Mouse (Mus musculus) forebrain, embryonic 15.5 days (tissue): ENCODE data around the gene Dennd4b. TPM values are rescaled to one million over a fixed set of nuclear protein-coding genes. Genes with fewer than 3 reads are reported as not detected.
"Not testable (repeated sequence)": the region's sequence is repeated elsewhere in the genome, so short reads cannot be mapped to it uniquely, and the experiment has no call there.

Experiments used
- ATAC-seq: fragments of 200-750 bp; cut with Nextera tagmentation; replicated peaks from 2 replicates; pipeline ENCODE4 v1.8.0; 2017; ENCODE audit warnings: mild to moderate bottlenecking, moderate TSS enrichment, moderate library complexity
- H3K27ac ChIP-seq: fragments of 300-500 bp; sonication (generic); replicated peaks from 2 replicates; pipeline ENCODE4 v1.5.1; 2015; ENCODE audit warnings: mild to moderate bottlenecking, inconsistent platforms
- H3K27me3 ChIP-seq: fragments of 300-500 bp; sonication (generic); 2 replicates; pipeline ENCODE4 v1.6.1; 2015; ENCODE audit warnings: inconsistent platforms
- H3K36me3 ChIP-seq: fragments of 300-500 bp; sonication (generic); 2 replicates; pipeline ENCODE4 v1.6.1; 2015; ENCODE audit warnings: mild to moderate bottlenecking, inconsistent platforms
- H3K4me1 ChIP-seq: fragments of 300-500 bp; sonication (generic); 2 replicates; pipeline ENCODE4 v1.6.1; 2015; ENCODE audit warnings: inconsistent platforms
- H3K4me2 ChIP-seq: fragments of 300-500 bp; sonication (generic); replicated peaks from 2 replicates; pipeline ENCODE4 v1.6.1; 2015; ENCODE audit warnings: mild to moderate bottlenecking, inconsistent platforms
- H3K4me3 ChIP-seq: fragments of 300-500 bp; sonication (generic); 2 replicates; pipeline ENCODE4 v1.5.1; 2015; ENCODE audit warnings: mild to moderate bottlenecking, inconsistent platforms
- H3K9ac ChIP-seq: fragments of 300-500 bp; sonication (generic); replicated peaks from 2 replicates; pipeline ENCODE4 v1.6.1; 2015; ENCODE audit warnings: mild to moderate bottlenecking, inconsistent platforms
- H3K9me3 ChIP-seq: fragments of 300-500 bp; sonication (generic); 2 replicates; pipeline ENCODE4 v1.6.1; 2016; ENCODE audit warnings: inconsistent platforms
- WGBS: fragments of 180-500 bp; shearing (Covaris S2); methylation state at CpG from one replicate; pipeline ENCODE4 v1.1.7; 2015; ENCODE audit warnings: mixed read lengths; 5-methylcytosine and 5-hydroxymethylcytosine counted together
- polyA plus RNA-seq: library from polyadenylated mRNA; unstranded; fragments of >200 nt; fragmentation: Nextera tagmentation; extraction: Ambion mirVana; gene quantifications from 2 replicates; pipeline ENCODE4 v1.2.1, GENCODE M21; 2015

The Dennd4b gene
- polyA plus RNA-seq, 1 experiment from 2014 or later = 7.2 TPM

DNA sequence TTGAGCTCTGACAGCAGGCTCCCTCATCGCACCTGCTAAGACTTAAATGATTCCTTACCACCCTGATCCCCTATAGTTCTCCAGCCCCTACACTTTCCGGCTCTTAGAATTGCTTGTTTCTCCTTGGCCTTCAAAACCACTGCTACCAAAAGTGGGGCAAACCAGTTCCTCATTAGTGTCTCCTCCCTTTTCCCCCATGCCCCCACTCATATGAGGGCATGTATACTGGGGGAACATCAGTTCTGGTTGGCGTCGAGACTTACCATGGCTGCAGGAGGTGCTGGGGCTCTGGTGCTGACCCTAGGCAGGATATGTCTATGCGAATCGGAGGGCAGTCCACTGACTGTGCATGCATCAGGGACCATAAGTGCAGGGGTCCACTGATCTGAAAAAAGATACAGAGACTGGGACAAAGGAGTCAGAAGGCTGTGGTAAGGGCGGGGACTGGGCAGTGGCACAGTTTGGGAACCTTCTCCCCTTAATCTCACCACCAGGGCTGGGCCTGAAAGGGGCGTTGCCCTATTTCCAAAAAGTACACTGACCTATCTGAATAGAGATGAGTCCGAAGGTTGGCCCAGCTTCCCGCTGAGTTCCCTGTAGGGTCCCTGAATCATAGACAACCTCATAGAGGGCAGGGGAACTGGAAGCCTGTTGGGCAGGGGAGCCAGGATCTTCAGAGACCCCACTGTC lies 23.2 kb upstream of the Dennd4b start:
- Histone ChIP-seq H3K4me1 (peaks cover 13% of the 10 kb centered on the region), H3K4me2 (no peak overlapping the region), H3K27ac (no peak overlapping the region), H3K9ac (no peak overlapping the region), H3K4me3 (no peak overlapping the region), H3K36me3 (no peaks in the 10 kb centered on the region), H3K27me3 (no peaks in the 10 kb centered on the region), H3K9me3 (no peaks in the 10 kb centered on the region)
- WGBS = 87% methylated on average over 10 of the region's 10 CpGs
- ATAC-seq = no peak

DNA sequence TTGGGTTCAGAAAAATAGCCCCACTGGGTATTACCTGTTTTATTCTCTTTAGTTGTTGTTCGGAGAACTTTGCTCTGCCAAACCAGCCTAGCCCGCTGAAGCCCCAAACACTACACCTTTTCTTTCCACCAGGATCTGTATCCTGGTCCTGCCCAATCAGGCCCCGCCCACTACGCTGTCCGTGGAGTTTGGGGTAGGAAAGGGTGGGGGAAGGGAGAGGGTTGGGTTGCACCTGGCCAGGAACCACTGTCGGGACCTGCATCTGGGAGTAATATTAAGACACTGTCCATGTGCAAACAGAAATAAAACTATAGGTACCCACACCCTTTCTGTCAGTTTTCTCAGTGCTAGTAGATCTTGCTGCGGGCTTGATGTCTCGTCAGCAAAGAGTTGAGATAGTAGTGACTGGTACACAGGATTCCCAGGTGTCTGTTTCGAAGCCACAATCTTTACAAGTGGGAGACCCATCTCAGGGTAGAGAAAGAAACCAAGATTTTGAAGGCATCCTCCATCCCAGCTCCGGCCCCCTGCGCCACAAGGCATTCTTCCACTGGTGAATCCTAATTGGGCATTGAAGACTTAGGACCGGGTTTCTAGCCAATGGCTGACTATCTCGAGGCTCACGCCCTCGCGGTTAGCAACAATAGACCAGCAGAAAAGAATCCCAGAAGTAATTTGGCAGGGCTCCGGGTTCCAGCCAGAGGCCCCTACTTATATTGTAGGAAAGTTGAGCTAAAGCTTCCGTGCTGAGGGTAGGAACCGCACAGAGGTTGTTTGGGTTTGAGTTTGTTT lies 21.8 kb upstream of the Dennd4b start, which contains the start of gene Creb3l4:
TSS of gene Creb3l4 (minus strand) at position 529 of the 792 bp plus-strand sequence.
- H3K9me3 ChIP-seq = no peaks in the 10 kb centered on the region
- peak within 1 kb of the TSS; percentile 35; the same call in 1 of the 2 replicates for H3K9ac ChIP-seq
- peak within 1 kb of the TSS; percentile 52 for H3K4me2 ChIP-seq
- WGBS = 1% methylated on average over 19 of the region's 19 CpGs
- H3K4me1 ChIP-seq = peaks cover 18% of the 10 kb centered on the region
- peak within 1 kb of the TSS; percentile 55 for H3K27ac ChIP-seq
- H3K4me3 ChIP-seq = peak within 1 kb of the TSS; percentile 35
- ATAC-seq = peak; percentile 59
- H3K27me3 ChIP-seq = no peaks in the 10 kb centered on the region
- H3K36me3 ChIP-seq = no peaks in the 10 kb centered on the region

DNA sequence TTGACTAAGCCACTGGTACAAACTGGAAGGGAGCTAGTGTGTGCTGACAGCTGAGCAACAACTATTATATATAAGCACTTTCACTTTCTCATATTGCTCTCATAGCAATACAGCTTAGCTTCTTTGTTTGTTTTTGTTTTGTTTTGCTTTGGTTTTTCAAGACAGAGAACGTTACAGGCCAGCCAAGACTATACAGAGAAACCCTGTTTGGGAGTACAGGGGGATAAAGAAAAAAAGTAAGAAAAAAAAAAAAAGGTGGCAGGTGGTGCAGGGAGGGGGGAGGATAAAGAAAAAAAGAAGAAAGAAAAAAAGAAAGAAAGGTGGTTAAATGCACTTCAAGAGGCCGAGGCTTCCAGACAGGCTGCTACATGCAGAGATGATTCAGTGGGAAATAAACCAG lies 19.6 kb upstream of the Dennd4b start:
- Histone ChIP-seq H3K4me1 (peaks cover 30% of the 10 kb centered on the region), H3K27ac (no peak overlapping the region), H3K9ac (no peak overlapping the region), H3K4me3 (no peak overlapping the region), H3K4me2 (no peak overlapping the region), H3K27me3 (no peaks in the 10 kb centered on the region), H3K36me3 (no peaks in the 10 kb centered on the region), H3K9me3 (no peaks in the 10 kb centered on the region)
- WGBS = 49% methylated on average over 2 of the region's 2 CpGs
- ATAC-seq = no peak

DNA sequence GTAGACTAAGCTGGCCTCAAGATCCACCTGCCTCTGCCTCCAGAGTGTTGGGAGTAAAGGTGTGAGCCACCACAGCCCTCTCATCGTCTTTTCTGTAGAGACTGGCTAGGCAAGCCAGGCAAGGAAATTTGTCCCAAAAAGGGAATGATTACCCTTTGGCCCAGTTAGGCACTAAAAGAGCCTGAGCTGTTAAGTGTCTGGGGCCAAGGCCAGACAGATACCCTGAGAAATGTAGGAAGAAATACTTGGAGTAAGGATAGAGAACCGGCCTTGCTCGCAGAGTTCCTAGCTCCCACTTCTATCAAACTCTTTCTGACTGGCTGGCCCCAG lies 17.4 kb upstream of the Dennd4b start:
- peak overlapping the region; percentile 84 for H3K4me2 ChIP-seq
- no peaks in the 10 kb centered on the region for H3K9me3 ChIP-seq
- ATAC-seq = peak; percentile 26; the same call in 1 of the 2 replicates
- H3K27ac ChIP-seq = peak overlapping the region; percentile 84
- peak overlapping the region; percentile 42 for H3K9ac ChIP-seq
- H3K4me1 ChIP-seq = peaks cover 29% of the 10 kb centered on the region
- H3K27me3 ChIP-seq = no peaks in the 10 kb centered on the region
- H3K36me3 ChIP-seq = peaks cover 5% of the 10 kb centered on the region; the same call in 1 of the 2 replicates
- WGBS = 0% methylated on average over 3 of the region's 3 CpGs
- peak overlapping the region; percentile 88 for H3K4me3 ChIP-seq

DNA sequence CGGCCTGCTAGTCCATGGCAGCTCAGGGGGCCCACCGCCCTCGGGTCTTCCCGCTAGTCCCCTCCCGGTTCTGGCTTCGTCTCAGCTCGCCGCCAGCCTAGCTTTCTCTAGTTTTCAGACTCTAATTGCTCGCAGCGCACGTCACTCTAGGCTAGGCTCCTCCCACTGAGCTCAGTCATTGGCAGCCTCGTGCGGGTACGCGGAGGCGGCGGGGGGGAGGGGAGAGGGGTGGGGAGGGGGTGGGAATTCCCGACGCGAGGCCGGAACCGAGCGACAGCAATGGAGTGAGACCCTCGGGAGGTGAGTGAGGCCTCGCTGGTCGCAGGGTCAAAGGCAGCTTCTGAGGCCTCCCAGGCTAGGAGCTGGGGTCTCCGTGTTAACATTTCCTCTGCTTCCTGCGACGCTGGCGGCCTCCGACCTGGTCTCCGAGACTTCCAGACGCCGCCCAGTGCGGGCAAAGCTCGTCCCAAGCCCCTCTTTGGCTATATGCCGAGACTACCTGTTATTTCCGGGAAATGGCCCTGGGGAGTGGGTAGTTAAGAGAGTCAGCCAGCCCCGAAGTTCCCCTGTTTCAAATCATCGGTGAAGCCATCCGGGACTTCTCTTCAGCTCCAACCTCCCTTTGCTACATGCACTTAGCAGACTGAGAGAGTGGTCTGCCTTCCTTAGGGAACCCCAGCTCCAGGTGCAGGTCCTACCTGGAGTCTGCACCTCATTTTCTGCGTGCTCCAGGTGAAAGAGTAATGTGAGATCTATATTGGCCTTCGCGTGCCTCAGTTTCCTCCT lies 16.8 kb upstream of the Dennd4b start, which contains the start of gene Slc39a1:
TSS of gene Slc39a1 (plus strand) at position 213 of the 786 bp plus-strand sequence.
- ATAC-seq = peak; percentile 95
- H3K27ac ChIP-seq = peak within 1 kb of the TSS; percentile 84
- H3K4me1 ChIP-seq = peaks cover 23% of the 10 kb centered on the region
- WGBS = under 1% methylated on average over 44 of the region's 44 CpGs
- H3K9ac ChIP-seq = peak within 1 kb of the TSS; percentile 84
- no peaks in the 10 kb centered on the region for H3K9me3 ChIP-seq
- H3K4me2 ChIP-seq = peak within 1 kb of the TSS; percentile 84
- peaks cover 5% of the 10 kb centered on the region; the same call in 1 of the 2 replicates for H3K36me3 ChIP-seq
- H3K4me3 ChIP-seq = peak within 1 kb of the TSS; percentile 88
- H3K27me3 ChIP-seq = no peaks in the 10 kb centered on the region

DNA sequence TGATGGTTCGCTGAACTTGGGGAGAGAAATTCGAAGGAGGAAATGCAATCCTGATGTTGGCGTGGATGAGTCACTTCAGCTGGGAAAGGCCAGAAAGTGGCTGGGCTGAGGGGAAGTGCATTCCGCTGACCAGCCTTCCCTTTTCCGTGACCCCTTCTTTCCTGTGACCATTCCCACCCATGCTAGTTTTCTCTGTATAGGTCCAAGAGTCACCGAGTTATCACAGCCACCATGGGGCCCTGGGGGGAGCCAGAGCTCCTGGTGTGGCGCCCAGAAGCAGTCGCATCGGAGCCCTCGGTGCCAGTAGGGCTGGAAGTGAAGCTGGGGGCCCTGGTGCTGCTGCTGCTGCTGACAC lies 16.3 kb upstream of the Dennd4b start:
- Histone ChIP-seq H3K27me3 (no peaks in the 10 kb centered on the region), H3K9ac (peak overlapping the region; percentile 84), H3K27ac (peak overlapping the region; percentile 84), H3K36me3 (peaks cover 5% of the 10 kb centered on the region; the same call in 1 of the 2 replicates), H3K4me2 (peak overlapping the region; percentile 84), H3K9me3 (no peaks in the 10 kb centered on the region), H3K4me3 (peak overlapping the region; percentile 88), H3K4me1 (peaks cover 18% of the 10 kb centered on the region)
- no peak for ATAC-seq
- 6% methylated on average over 10 of the region's 10 CpGs for WGBS

GRCm38 (mm10) chr3:90250791-90251190 lies 14.2 kb upstream of the Dennd4b start:
- Histone ChIP-seq H3K36me3 (peaks cover 5% of the 10 kb centered on the region; the same call in 1 of the 2 replicates), H3K9me3 (no peaks in the 10 kb centered on the region), H3K27me3 (no peaks in the 10 kb centered on the region), H3K4me1 (peaks cover 28% of the 10 kb centered on the region), H3K27ac (no peak overlapping the region), H3K4me2 (no peak overlapping the region), H3K4me3 (no peak overlapping the region), H3K9ac (no peak overlapping the region)
- no peak for ATAC-seq
- 88% methylated on average over 6 of the region's 6 CpGs for WGBS

DNA sequence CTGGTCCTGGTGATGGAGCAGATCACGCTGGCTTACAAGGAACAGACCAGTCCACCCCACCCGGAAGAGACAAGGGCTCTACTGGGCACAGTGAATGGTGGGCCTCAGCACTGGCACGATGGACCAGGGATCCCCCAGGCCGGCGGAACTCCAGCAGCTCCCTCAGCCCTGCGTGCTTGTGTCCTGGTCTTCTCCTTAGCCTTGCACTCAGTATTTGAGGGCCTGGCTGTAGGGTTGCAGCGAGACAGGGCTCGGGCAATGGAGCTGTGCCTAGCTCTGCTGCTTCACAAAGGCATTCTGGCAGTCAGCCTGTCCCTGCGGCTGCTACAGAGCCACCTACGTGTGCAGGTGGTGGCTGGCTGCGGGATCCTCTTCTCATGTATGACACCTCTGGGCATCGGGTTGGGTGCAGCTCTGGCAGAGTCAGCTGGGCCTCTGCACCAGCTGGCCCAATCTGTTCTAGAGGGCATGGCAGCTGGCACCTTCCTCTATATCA lies 13.2 kb upstream of the Dennd4b start:
- WGBS = 92% methylated on average over 10 of the region's 12 CpGs
- H3K9ac ChIP-seq, H3K27me3 ChIP-seq, H3K4me2 ChIP-seq, H3K9me3 ChIP-seq, H3K36me3 ChIP-seq, ATAC-seq, H3K27ac ChIP-seq, H3K4me3 ChIP-seq: not testable (repeated sequence)
- peaks cover 35% of the 10 kb centered on the region for H3K4me1 ChIP-seq

DNA sequence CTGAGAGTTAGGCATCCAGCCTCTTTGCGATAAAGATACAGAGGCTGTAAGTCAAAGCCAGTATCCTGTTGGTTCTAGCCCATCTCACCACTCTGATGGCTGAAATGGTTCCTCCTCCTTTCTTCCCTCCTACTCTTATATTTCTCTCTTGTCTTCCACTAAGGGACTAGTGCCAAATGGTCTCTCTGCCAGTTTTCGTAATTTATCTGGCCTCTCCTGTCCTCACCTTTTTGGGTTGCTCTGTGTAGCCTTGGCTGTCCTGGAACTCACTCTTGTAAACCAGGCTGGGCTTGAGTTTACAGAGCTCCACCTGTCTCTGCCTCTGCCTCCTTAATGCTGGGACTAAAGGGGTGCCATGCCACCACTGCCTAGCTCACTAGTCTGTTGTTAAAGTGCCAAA lies 12.3 kb upstream of the Dennd4b start:
- not testable (repeated sequence) for H3K9me3 ChIP-seq, H3K4me2 ChIP-seq, H3K9ac ChIP-seq, H3K4me3 ChIP-seq, H3K36me3 ChIP-seq, H3K27ac ChIP-seq, ATAC-seq, H3K27me3 ChIP-seq
- H3K4me1 ChIP-seq = peaks cover 33% of the 10 kb centered on the region
- WGBS = 88% methylated on average over 2 of the region's 2 CpGs

GRCm38 (mm10) chr3:90253174-90253573 lies 11.8 kb upstream of the Dennd4b start:
- 75% methylated on average over 1 of the region's 1 CpGs for WGBS
- ATAC-seq = peak; percentile 1

GRCm38 (mm10) chr3:90253653-90254418 lies 11.1 kb upstream of the Dennd4b start, which contains the start of gene Crtc2:
Gene Crtc2 (plus strand): TSS chr3:90254163.
- Histone ChIP-seq H3K9ac (peak within 1 kb of the TSS; percentile 76), H3K9me3 (no peaks in the 10 kb centered on the region), H3K4me2 (peak within 1 kb of the TSS; percentile 73), H3K4me1 (peaks cover 27% of the 10 kb centered on the region), H3K4me3 (peak within 1 kb of the TSS; percentile 64), H3K36me3 (peaks cover 11% of the 10 kb centered on the region), H3K27me3 (no peaks in the 10 kb centered on the region), H3K27ac (peak within 1 kb of the TSS; percentile 67)
- WGBS = 2% methylated on average over 40 of the region's 40 CpGs
- peak; percentile 98 for ATAC-seq

More at GRCm38 (mm10) chr3:90253174-90253573, 11.8 kb upstream of the Dennd4b start:
- Histone ChIP-seq H3K4me1 (peaks cover 31% of the 10 kb centered on the region), H3K4me3 (peak overlapping the region; percentile 64), H3K4me2 (0 out of 2 replicates have a peak overlapping the region, but pooled peaks have one; percentile 73)
- not testable (repeated sequence) for H3K27ac ChIP-seq, H3K27me3 ChIP-seq, H3K9ac ChIP-seq, H3K36me3 ChIP-seq, H3K9me3 ChIP-seq
